Mouse (Mus musculus) liver, embryonic 13.5 days (tissue): Measurements from ENCODE around the gene Usp3. TPM values are rescaled to one million over a fixed set of nuclear protein-coding genes. Genes with fewer than 3 reads are reported as not detected.

ENCODE experiments used
- ATAC-seq: fragments of 200-750 bp; cut with Nextera tagmentation; 2 replicates; pipeline ENCODE4 v1.8.0; 2017; ENCODE audit warnings: low read depth, mild to moderate bottlenecking, moderate number of reproducible peaks, moderate library complexity
- DNase-seq: peaks from one replicate; pipeline ENCODE4 v3.0.0; 2022
- H3K27ac ChIP-seq: fragments of 300-500 bp; sonication (generic); 2 replicates; pipeline ENCODE4 v1.5.1; 2015; ENCODE audit warnings: moderate library complexity, mild to moderate bottlenecking, inconsistent platforms
- H3K27me3 ChIP-seq: fragments of 300-500 bp; sonication (generic); 2 replicates; pipeline ENCODE4 v1.6.1; 2015; ENCODE audit warnings: mild to moderate bottlenecking, inconsistent platforms
- H3K36me3 ChIP-seq: fragments of 300-500 bp; sonication (generic); 2 replicates; pipeline ENCODE4 v1.6.1; 2015; ENCODE audit warnings: mild to moderate bottlenecking, inconsistent platforms
- H3K4me1 ChIP-seq: fragments of 300-500 bp; sonication (generic); replicated peaks from 2 replicates; pipeline ENCODE4 v1.6.1; 2015; ENCODE audit warnings: inconsistent platforms
- H3K4me2 ChIP-seq: fragments of 300-500 bp; sonication (generic); 2 replicates; pipeline ENCODE4 v1.6.1; 2015; ENCODE audit warnings: inconsistent platforms, mild to moderate bottlenecking, moderate library complexity
- H3K4me3 ChIP-seq: fragments of 300-500 bp; sonication (generic); replicated peaks from 2 replicates; pipeline ENCODE4 v1.5.1; 2015; ENCODE audit warnings: mild to moderate bottlenecking, inconsistent platforms
- H3K9ac ChIP-seq: fragments of 300-500 bp; sonication (generic); 2 replicates; pipeline ENCODE4 v1.6.1; 2015; ENCODE audit warnings: mild to moderate bottlenecking, inconsistent platforms
- H3K9me3 ChIP-seq: fragments of 300-500 bp; sonication (generic); replicated peaks from 2 replicates; pipeline ENCODE4 v1.6.1; 2016; ENCODE audit warnings: inconsistent platforms
- WGBS: fragments of 180-500 bp; shearing (Covaris S2); methylation state at CpG from one replicate; pipeline ENCODE4 v1.1.7; 2015; ENCODE audit not compliant: insufficient replicate concordance; 5-methylcytosine and 5-hydroxymethylcytosine counted together
- polyA plus RNA-seq: library from polyadenylated mRNA; unstranded; fragments of >200 nt; fragmentation: Nextera tagmentation; extraction: Ambion mirVana; gene quantifications from 2 replicates; pipeline ENCODE4 v1.2.1, GENCODE M21; 2015

Gene Usp3
- polyA plus RNA-seq, 1 experiment from 2014 or later = 18.8 TPM

GRCm38 (mm10) chr9:66562215-66562614 lies 30.7 kb downstream of the Usp3 start:
- no peaks in the 10 kb centered on the region for H3K9me3 ChIP-seq
- H3K27me3 ChIP-seq = no peaks in the 10 kb centered on the region
- no peak overlapping the region for H3K9ac ChIP-seq
- no peak overlapping the region; the same call in 1 of the 2 replicates for H3K27ac ChIP-seq
- WGBS = 44% methylated on average over 1 of the region's 1 CpGs
- no peaks in the 10 kb centered on the region for H3K36me3 ChIP-seq
- ATAC-seq = no peak
- no peak overlapping the region for H3K4me3 ChIP-seq
- peaks cover 36% of the 10 kb centered on the region for H3K4me1 ChIP-seq
- no peak for DNase-seq
- H3K4me2 ChIP-seq = no peak overlapping the region

- H3K27ac ChIP-seq = no peak overlapping the region
- no peaks in the 10 kb centered on the region for H3K27me3 ChIP-seq
- no peak overlapping the region for H3K4me2 ChIP-seq
- ATAC-seq (no peak), DNase-seq (no peak)
- H3K36me3 ChIP-seq = no peaks in the 10 kb centered on the region
- H3K9ac ChIP-seq = no peak overlapping the region
- no peak overlapping the region for H3K4me3 ChIP-seq
- no peaks in the 10 kb centered on the region for H3K9me3 ChIP-seq
- peaks cover 33% of the 10 kb centered on the region for H3K4me1 ChIP-seq
- 83% methylated on average over 2 of the region's 2 CpGs for WGBS
Observed at GRCm38 (mm10) chr9:66561496-66561895, 31.4 kb downstream of the Usp3 start.

GRCm38 (mm10) chr9:66560728-66561127 lies 32.2 kb downstream of the Usp3 start:
- no peak overlapping the region for H3K9ac ChIP-seq
- ATAC-seq (no peak), DNase-seq (no peak)
- no peak overlapping the region for H3K4me2 ChIP-seq
- WGBS = 73% methylated on average over 1 of the region's 1 CpGs
- H3K4me1 ChIP-seq = peaks cover 33% of the 10 kb centered on the region
- H3K36me3 ChIP-seq = no peaks in the 10 kb centered on the region
- no peak overlapping the region for H3K27ac ChIP-seq
- no peak overlapping the region for H3K4me3 ChIP-seq
- no peaks in the 10 kb centered on the region for H3K27me3 ChIP-seq
- no peaks in the 10 kb centered on the region for H3K9me3 ChIP-seq

GRCm38 (mm10) chr9:66560295-66560694 lies 32.6 kb downstream of the Usp3 start:
- WGBS = 22% methylated on average over 2 of the region's 2 CpGs
- no peak for ATAC-seq

DNA sequence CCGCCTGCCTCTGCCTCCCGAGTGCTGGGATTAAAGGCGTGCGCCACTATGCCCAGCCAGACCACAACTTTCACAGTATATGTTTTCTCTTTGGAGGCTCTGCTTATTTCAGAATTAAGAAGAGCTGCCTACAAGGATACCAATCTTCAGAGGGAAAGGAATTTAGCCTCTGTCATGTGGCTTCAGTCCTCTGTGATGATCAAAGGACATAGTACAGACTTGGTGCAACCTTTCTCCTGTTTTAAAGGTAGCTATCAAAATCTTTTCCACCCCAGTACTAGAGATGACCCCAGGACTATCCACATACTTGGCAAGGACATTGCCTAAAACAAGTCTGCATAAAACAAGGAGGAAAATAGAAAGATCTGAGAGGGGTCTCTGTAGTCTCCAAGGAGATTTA lies 34.0 kb downstream of the Usp3 start:
- Histone ChIP-seq H3K27me3 (no peaks in the 10 kb centered on the region), H3K4me1 (peaks cover 28% of the 10 kb centered on the region), H3K4me2 (no peak overlapping the region), H3K36me3 (no peaks in the 10 kb centered on the region), H3K9ac (no peak overlapping the region), H3K9me3 (no peaks in the 10 kb centered on the region), H3K27ac (no peak overlapping the region), H3K4me3 (no peak overlapping the region)
- 83% methylated on average over 4 of the region's 4 CpGs for WGBS
- ATAC-seq (no peak), DNase-seq (no peak)

More at GRCm38 (mm10) chr9:66560295-66560694, 32.6 kb downstream of the Usp3 start:
- no peak overlapping the region for H3K9ac ChIP-seq
- no peak for DNase-seq
- H3K9me3 ChIP-seq = no peaks in the 10 kb centered on the region
- H3K27ac ChIP-seq = no peak overlapping the region
- no peaks in the 10 kb centered on the region for H3K27me3 ChIP-seq
- H3K4me1 ChIP-seq = peaks cover 31% of the 10 kb centered on the region
- H3K4me2 ChIP-seq = no peak overlapping the region
- no peak overlapping the region for H3K4me3 ChIP-seq
- H3K36me3 ChIP-seq = no peaks in the 10 kb centered on the region

DNA sequence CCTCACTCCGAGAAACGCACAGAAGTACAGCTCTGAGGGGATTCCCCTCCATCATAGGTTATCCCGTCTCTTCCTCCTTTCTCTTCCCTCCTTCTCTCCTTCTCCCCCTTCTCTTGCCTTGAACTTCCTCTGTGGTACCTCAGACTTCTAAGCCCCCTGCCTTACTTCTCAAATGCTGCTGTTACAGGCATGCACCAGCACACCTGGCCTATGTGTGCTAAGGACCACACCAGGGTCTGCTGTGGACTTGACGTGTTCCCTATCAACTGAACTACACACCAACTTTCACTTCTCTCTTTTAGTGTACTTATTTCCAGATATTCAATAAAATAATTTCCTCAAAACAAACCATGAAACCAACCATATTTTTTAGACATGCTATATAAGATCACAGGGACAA lies 50.2 kb downstream of the Usp3 start:
- WGBS = 85% methylated on average over 4 of the region's 4 CpGs
- DNase-seq (no peak), ATAC-seq (no peak)
- H3K9ac ChIP-seq = no peak overlapping the region
- no peaks in the 10 kb centered on the region for H3K4me1 ChIP-seq
- no peak overlapping the region for H3K4me2 ChIP-seq
- H3K9me3 ChIP-seq = no peaks in the 10 kb centered on the region
- H3K36me3 ChIP-seq = peaks cover 36% of the 10 kb centered on the region
- no peak overlapping the region for H3K4me3 ChIP-seq
- H3K27ac ChIP-seq = no peak overlapping the region
- H3K27me3 ChIP-seq = no peaks in the 10 kb centered on the region

DNA sequence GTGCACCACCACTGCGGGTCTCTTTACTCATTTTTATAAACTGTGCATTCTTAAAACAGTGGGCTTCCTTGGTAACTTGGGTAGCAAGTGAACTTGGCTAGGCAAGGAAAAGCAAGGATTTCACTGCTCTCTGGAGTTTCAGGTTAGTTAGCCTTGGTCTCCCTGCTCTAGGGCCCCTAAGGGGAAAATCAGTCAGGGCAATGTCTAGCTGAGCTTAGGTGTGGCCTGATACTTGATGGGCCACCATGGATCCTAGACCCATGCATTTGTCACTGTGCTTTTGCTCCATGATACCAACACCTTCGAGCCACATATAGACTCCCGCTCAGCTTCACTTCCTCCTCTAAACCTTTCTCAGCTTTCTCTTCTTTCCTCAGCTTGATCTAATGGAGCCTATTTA lies 71.3 kb downstream of the Usp3 start:
- Histone ChIP-seq H3K4me1 (no peaks in the 10 kb centered on the region), H3K36me3 (peaks cover 73% of the 10 kb centered on the region), H3K9ac (no peak overlapping the region), H3K27me3 (no peaks in the 10 kb centered on the region), H3K27ac (no peak overlapping the region), H3K4me2 (no peak overlapping the region), H3K9me3 (no peaks in the 10 kb centered on the region), H3K4me3 (no peak overlapping the region)
- ATAC-seq (no peak), DNase-seq (no peak)
- WGBS = 88% methylated on average over 3 of the region's 3 CpGs

- Histone ChIP-seq H3K9ac (no peak overlapping the region), H3K9me3 (no peaks in the 10 kb centered on the region), H3K27me3 (no peaks in the 10 kb centered on the region), H3K4me2 (no peak overlapping the region), H3K4me1 (0 out of 2 replicates have a peak, but pooled peaks cover under 1% of the 10 kb centered on the region), H3K36me3 (peaks cover 73% of the 10 kb centered on the region), H3K4me3 (no peak overlapping the region), H3K27ac (no peak overlapping the region)
- 83% methylated on average over 4 of the region's 4 CpGs for WGBS
- DNase-seq = no peak
- no peak for ATAC-seq
Observed at GRCm38 (mm10) chr9:66520299-66520698, 72.6 kb downstream of the Usp3 start.

DNA sequence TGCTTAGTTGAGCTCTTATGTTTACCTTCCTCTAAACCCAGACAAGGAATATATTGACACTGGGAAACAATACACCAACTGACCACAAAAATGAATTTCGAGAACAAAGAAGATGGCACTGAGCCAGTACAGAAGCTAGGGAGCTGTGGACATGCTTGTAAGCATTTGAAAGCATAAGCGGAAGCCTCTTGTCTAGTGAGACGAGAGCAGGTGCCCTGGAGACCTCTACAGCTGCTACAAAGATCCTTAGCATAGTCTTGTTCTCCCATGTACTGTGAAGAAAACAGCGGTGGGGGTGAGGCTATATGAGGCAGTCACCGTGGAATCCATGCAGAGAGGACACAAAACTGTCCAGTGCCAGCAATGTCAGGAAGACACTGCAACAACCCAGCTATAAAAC lies 74.0 kb downstream of the Usp3 start:
- ATAC-seq (no peak), DNase-seq (no peak)
- H3K27me3 ChIP-seq = no peaks in the 10 kb centered on the region
- 0 out of 2 replicates have a peak, but pooled peaks cover 7% of the 10 kb centered on the region for H3K4me1 ChIP-seq
- 84% methylated on average over 5 of the region's 5 CpGs for WGBS
- no peak overlapping the region for H3K9ac ChIP-seq
- no peak overlapping the region for H3K4me2 ChIP-seq
- H3K9me3 ChIP-seq = no peaks in the 10 kb centered on the region
- H3K36me3 ChIP-seq = peaks cover 74% of the 10 kb centered on the region
- H3K27ac ChIP-seq = no peak overlapping the region
- H3K4me3 ChIP-seq = no peak overlapping the region

GRCm38 (mm10) chr9:66518251-66518650 lies 74.7 kb downstream of the Usp3 start:
- Histone ChIP-seq H3K9ac (no peak overlapping the region), H3K36me3 (peaks cover 70% of the 10 kb centered on the region), H3K4me1 (peaks cover 14% of the 10 kb centered on the region), H3K4me3 (no peak overlapping the region), H3K4me2 (no peak overlapping the region), H3K27me3 (no peaks in the 10 kb centered on the region), H3K9me3 (no peaks in the 10 kb centered on the region), H3K27ac (no peak overlapping the region)
- no peak for ATAC-seq
- no peak for DNase-seq
- 89% methylated on average over 5 of the region's 5 CpGs for WGBS

DNA sequence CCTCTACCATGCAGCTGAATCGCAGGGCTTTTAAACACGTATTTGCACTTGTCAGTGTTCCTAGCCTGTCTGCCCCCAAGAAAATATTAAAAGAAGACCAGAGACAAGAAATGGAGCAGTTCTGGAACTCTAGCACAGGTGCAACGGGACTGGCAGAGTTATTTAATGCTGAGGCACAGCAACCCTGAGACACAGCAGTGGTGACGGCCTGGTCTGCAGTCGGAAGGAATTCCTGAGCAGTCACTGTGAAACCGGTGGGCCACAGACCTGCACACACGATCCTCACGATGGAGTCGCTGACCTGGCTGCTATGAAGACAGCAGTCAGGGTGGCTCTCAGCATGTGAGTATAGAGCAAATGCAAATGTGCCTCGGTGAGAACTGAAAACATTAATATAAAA lies 75.2 kb downstream of the Usp3 start:
- Histone ChIP-seq H3K27me3 (no peaks in the 10 kb centered on the region), H3K4me3 (no peak overlapping the region), H3K27ac (no peak overlapping the region), H3K4me1 (peaks cover 19% of the 10 kb centered on the region), H3K9me3 (no peaks in the 10 kb centered on the region), H3K36me3 (peaks cover 65% of the 10 kb centered on the region), H3K9ac (no peak overlapping the region), H3K4me2 (no peak overlapping the region)
- 89% methylated on average over 10 of the region's 10 CpGs for WGBS
- DNase-seq (no peak), ATAC-seq (no peak)

DNA sequence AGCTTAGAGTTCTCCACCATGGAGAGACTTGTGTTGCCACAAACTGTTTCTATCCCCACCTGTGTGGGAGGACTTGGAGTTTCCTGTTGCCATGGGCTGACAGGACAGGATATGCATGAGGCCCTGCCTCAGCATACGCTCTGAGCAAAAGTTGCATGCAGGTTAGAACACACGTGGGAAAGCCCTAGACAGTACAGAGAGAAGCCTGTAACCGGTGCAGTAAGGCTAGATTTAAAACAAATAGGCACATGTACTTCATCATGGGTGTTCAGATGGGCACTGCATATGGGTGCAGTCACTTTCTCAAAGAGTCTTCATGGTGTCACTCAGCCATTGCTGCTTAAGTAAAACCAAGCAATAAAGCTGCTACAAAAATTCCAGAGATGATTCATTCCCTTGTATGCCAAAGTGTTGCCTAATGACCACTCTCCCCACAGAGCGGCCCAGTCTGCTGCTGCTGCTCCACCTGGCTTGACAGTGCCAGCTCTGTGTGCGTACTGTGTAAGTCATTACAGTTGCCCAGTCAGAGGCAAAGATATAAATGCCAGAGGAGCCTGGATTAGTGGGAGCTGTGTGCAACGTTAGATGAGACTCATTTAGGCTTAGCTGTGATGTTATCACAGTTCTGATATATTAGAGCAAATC lies 76.5 kb downstream of the Usp3 start:
- Histone ChIP-seq H3K4me2 (no peak overlapping the region), H3K27ac (no peak overlapping the region), H3K4me1 (peaks cover 32% of the 10 kb centered on the region), H3K9ac (no peak overlapping the region), H3K9me3 (no peaks in the 10 kb centered on the region), H3K4me3 (no peak overlapping the region), H3K36me3 (peaks cover 61% of the 10 kb centered on the region), H3K27me3 (no peaks in the 10 kb centered on the region)
- ATAC-seq = no peak
- WGBS = 78% methylated on average over 6 of the region's 6 CpGs
- no peak for DNase-seq
